Mouse (Mus musculus): ENCODE results near the gene Slc43a3.

Gene Slc43a3

DNA sequence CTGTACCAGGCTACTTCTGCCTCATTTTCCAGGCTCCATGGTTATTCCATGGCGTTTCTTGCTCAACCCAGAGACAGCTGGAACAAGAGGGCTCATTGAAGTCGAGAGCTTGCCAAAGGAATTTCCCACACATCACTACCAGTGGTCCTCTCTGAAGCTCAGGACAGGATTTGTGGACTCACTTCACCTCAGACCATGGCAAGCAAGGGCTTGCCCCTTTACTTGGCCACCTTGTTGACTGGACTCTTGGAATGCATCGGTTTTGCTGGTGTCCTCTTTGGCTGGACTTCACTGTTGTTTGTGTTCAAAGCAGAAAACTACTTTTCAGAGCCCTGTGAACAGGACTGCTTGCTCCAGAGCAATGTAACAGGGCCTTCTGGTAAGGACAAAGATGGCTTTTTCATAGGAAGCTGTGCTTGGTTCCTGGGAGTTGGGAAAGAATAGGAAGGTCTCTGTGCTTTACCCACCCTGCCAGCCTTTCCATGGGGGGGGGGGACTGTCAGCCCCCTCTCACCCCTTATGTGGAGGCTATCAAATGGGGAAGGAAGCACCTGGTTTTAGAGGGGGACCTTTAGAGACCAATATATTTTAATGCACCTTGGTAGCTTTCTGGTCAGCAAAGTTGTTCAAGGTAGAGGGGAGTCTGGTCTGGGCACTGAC is 1.2 kb downstream of the Slc43a3 start:
- no peak for DNase-seq (ENCODE audit: low read depth)

DNA sequence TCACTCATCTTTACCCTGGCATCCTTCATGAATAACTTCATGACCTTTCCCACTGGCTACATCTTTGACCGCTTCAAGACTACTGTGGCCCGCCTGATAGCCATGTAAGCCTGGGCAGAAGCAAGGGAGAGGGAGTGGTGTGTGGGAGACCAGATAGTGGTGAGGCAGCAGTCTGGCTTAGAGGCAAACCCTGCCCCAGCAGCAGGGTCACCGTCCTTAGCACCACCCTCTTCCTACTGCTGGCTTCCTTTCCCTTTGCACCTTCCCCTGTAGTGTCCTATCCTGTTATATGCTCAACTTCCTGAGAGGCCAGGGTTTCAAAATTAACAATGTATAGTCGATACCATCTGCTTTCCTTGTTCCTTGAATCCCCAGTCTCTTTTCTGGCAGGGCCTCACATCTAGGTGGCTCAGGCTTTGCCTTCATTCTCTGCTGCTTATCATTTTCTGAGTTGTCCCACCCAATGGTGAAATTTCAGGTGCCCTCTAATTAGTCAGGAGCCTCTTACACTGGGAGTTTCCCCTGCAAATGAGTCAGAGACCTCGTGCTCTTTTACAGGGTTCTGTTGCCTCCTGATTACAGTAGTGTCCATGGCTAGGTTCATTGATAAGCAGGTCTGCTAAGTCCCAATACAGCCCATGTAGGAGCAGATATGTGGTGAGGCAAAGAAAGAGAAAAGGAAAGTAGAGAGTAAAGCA is 2.0 kb downstream of the Slc43a3 start:
- peak; percentile 68 for DNase-seq (ENCODE audit: low read depth)

DNA sequence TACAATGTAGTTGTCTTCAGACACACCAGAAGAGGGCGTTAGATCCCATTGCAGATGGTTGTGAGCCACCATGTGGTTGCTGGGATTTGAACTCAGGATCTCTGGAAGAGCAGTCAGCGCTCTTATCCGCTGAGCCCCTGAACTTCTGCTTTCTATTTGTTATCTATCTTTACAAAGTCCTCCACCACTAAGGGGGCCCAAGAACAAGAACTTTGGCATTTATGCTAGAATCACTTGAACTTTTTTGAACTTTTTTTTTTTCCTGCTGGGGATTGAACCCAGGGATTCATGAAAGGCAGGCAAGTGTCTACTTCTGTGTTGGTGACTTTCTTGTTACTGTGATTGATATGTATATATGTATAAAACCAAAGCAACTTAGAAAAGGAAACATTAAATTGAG is 2.9 kb downstream of the Slc43a3 start:
- DNase-seq (ENCODE audit: low read depth) = no peak

DNA sequence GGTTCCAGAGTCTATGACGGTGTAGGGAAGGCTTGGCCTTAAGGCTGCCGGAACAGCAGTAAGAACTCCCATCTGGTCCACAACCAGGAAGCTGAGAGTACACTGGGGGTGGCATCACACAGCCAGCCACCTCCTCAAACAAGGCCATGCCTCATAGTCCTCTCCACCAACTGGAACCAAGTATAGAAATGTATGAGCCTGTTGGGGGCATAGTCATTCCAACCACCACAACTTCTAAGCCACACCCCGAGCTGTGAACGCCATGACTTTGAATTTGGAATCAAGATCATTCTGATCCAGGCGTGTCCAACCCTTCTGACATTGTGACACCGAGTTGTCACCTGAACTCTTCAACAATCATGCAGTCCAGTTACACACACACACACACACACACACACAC is 3.3 kb downstream of the Slc43a3 start:
- DNase-seq (ENCODE audit: low read depth) = no peak

DNA sequence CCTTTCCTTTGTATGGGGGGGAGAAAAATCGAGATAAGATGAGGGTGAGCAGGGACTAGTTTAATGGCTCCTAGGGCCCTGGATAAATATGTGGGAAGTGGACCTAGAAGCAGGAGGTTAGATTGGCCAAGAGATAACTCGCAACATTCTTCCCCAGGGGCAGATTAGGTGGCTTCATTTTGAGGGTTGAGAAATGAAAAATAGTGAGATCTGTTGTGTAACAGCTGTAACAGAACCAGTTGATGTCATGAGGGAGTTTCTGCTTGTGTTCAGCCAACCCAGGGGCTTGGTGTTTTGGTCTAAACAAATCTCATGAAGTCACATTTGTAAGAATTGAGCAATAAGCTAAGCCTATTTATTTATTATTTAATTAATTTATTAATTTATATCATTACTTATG is 5.0 kb downstream of the Slc43a3 start:
- DNase-seq (ENCODE audit: low read depth) = no peak

DNA sequence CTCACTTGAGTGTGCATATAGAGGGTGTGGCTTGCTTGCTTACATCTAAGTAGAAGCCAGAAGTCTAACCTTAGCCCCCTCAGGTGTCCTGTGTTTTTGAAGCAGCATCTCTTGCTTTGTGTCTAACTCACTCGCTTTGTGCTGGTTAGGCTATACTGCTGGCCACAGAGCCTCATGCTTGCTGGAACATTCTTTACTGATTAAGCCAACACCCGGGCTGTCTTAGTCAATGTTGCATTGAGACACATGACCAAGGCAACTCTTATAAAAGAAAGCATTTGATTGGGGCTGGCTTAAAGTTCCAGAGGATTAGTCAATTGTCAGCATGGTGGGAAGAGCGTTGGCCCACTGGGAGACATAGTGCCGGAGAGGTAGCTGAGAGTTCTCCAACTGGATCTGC is 5.4 kb downstream of the Slc43a3 start:
- DNase-seq (ENCODE audit: low read depth) = no peak

DNA sequence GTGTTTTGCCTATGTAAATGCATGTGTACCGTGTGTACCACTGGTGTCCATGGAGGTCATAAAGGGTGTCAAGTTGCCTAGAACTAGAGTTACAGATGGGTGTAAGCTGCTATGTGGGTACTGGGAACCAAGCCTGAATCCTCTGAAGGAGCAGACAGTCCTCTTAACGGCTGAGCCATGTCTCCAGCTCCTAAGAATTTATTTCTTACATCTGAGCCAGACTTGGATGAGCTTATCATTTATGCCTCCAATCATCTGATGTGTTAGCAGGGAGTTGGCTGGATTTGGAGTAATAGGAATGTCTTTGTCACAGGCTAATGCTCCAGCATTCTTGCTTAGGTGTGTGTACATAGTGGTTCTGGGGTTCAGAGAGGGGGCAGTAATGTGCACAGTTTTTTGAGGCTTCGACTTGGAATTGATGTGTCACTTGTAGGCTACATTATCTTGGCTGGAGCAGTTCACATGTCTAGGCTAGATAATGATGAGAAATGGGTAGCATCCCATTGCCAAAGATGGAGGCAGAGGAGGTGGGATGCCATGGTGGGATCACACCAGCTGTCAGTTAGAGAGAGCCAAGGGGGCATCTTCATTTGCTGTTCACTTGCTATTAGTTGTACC is 10.9 kb downstream of the Slc43a3 start:
- no peak for DNase-seq (ENCODE audit: low read depth)

DNA sequence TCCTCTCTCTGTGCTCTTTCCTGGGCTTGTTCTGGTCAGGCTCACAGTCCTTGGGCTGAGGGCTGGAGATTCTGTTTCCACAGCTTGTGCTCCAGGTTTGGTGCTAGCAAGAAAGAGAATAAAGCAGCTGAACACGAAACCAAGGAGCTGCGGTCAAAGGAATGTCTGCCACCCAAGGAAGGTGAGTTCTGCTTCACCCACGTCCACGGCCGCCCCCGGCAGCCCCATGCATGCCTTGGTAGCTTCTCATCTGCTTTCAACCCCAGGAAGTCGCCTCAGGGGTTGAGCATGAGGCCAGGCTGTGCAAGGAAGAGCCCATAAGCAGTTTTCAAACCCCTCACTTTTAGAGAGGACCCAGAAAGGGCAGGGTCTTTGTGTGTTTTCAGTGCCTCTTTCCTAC is 11.9 kb downstream of the Slc43a3 start:
- DNase-seq (ENCODE audit: low read depth) = no peak

DNA sequence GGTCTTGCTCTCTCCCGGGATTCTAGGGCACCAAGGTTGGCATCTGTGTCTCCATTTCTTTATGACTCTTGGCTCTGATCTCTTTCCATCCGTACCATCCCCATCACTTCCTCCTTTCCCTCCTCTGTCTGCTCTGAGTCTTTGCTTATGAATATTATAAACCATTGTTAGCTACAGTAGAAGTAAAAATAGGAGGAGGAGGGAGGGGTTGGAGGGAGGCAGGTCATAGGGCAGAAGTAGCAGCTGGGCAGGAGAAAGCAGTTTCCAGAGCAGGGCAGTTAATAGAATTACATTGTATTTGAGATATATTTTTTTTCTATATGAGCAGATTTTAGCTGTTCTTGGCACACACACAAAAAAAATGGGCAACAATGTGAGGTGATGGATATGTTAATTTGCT is 12.3 kb downstream of the Slc43a3 start:
- no peak for DNase-seq (ENCODE audit: low read depth)

DNA sequence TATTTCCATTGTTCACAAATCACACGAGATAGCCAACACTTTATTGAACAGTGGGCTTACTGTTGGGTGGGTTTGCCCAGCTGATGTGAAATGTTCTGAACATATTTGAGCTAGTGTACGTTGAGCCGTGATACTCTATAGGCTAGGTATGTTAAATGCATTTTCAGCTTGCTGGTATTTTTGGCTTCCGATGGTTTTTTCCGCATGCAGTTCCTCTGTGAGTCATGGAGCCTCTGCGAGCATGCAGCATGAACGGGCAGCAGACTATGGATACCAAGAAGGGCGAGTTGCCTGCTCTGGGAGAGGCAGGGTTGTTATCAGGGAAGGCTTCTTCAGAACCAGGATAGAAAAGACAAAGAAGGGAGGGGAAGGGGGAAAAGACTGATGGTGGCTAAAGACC is 14.6 kb downstream of the Slc43a3 start:
- no peak for DNase-seq (ENCODE audit: low read depth)

DNA sequence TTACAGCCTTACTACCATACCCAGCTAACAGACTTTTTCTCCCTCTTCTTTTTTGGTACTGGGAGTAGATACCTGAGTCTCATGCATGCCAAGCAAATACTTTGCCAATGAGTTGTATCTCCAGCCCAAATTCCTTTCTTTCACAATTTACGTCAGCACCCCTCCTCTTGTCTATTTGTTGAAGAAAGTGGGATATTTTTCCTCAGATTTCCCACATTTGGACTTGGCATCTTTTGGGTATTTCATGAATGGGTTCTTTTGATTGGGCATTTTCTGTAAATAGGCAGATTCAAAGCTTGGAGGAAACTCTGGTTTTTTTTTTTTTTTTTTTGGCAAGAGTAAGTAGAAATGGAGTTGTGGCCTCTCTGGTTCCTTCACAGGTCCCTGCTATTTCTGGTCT is 15.9 kb downstream of the Slc43a3 start:
- no peak for DNase-seq (ENCODE audit: low read depth)

DNA sequence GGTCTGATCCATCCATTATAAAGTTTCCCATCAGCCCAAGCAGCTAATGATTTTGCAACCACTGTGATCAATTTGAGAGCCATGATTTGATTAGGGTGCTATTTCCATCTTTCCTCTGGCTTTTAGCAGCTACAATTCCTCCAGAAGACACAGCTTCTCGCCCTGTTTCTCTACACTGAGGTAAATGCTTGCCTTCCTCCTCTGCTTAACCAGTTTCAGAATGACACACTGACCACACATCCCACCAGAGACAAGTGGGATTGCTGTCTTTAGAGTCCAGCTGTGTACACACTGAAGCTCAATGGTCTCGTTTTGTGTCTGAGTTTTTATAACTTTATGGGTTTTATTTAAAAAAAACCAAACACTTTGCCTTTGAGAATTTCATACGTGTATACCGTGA is 16.3 kb downstream of the Slc43a3 start:
- no peak for DNase-seq (ENCODE audit: low read depth)

DNA sequence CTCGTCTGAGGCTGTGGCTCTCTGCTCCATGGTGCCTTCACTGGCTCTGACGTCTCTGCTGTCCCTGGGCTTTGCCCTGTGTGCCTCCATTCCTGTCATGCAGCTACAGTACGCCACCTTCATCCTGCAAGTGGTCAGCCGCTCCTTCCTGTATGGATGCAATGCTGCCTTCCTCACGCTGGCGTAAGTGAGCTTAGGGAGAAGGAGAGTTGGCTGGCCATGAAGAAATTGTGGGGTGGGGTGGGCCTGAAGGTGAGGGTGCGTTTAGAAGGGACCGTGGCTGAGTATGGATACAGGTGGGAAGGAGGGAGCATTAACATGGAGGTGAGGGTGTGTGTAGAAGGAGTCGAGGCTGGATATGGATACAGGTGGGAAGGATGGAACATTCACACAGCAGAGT is 19.1 kb downstream of the Slc43a3 start:
- DNase-seq (ENCODE audit: low read depth) = no peak

DNA sequence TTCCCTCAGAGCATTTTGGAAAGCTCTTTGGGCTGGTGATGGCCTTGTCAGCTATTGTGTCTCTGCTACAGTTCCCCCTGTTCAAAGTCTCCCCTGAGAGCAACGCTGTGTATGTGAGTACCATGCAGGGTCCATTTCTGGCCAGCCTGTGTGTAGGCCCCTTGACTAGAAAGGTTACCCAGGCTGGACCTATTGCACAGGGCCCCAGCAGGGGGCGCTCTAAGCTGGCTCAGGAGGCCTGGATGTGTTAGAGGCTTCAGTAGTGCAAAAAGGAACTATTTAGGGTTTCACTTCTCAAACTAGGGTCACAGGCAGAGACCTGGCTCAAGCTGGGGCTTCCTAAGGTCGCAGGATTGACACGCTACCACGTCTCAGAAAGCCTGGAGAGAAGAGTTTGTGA is 19.9 kb downstream of the Slc43a3 start:
- peak; percentile 56 for DNase-seq (ENCODE audit: low read depth)

DNA sequence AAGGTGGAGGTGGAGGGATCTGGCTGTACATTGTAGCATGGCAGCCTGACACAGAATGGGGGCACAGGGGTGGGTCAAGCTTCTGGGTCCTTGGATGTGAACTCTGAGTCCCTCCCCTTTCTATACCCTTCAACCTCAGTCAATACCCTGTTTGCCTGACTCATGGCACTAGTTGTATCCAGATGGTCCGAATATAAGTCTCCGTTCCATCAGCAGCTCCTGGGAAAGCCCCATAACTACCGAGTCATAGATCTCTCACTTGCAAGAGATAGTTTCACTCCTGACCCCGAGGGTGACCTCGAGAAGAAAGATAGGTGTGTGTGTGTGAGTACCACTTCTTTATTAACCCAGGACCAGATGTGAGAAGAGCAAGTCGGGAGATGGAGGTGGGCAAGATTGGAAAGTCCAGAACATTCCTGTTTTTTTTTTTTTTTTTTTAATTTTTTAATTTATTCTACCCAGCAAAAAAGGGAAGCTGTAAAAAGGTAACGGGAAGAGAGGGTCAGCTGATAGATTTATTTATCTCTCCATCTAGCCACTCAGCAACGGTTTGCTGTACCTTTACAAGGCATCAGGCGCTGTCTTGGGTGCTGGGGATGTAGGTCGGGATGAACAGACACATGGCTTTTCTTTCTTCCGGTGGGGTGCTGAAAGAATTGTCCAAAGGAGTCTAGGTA is 22.3 kb downstream of the Slc43a3 start:
- DNase-seq (ENCODE audit: low read depth) = no peak

DNA sequence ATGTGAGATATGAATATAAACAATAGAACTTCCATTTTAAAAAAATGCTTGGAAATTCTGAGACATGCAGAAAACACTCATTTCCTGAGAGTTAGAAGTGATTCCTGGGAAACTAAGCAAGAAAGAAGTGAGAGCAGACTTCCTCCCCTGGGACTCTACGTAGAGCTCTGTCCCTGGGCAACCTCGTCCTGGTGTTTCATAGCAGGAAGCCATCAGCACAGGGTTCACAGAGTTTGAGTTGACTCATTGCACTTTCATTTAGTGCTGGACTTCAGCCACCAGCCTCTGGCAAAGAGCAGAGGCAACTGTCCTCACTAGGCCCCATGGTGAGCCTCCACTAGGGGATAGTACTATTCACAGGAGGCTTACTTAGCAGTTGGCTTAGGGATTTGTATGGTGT is 24.9 kb downstream of the Slc43a3 start:
- DNase-seq (ENCODE audit: low read depth) = no peak

DNA sequence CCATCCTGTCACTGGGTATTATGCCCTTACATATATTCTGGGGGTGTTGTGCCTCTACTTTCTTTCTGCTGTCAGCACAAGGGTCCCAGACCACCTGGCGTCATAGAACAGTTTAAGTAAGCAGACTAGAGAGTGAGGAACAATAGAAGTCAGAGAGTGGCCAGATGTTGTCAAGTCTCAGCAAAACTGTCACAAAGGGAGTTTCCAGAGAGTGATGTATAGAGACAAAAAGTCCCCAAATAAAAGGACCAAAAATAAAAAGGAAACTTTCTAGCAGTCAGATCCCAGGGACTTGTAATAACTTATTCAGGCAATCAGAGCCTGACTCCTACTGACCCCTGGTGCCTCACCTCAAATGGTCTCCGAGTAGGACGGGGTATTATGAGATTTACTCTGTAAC is 25.5 kb downstream of the Slc43a3 start:
- DNase-seq (ENCODE audit: low read depth) = no peak

DNA sequence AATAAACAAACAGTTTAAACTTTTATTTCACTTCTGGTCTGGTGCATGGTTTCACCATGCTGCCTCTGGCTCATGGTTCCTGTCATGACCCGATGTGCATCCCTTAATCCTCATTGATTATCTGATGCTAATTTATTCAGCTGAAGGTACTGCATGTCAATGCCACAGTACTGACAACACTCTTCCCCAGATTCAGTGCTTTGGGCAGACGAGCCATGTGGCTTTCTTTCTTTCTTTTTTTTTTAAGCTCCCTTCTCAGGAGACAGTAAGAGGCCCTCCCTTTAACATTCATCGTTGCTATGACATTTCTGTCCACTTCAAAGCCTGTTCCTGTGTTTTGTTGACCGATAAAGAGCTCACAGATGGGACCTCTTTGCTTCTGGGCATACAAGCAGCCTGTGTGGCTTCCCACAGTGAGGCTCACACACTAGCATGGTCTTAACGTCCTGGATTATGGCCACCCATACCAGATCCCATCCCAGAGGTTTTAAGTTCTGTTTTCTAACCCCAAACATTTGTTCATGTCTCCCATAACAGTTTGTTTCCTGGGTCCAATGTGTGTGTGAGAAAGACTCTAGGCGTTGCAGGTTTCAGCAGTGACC is 26.6 kb downstream of the Slc43a3 start:
- no peak for DNase-seq (ENCODE audit: low read depth)

DNA sequence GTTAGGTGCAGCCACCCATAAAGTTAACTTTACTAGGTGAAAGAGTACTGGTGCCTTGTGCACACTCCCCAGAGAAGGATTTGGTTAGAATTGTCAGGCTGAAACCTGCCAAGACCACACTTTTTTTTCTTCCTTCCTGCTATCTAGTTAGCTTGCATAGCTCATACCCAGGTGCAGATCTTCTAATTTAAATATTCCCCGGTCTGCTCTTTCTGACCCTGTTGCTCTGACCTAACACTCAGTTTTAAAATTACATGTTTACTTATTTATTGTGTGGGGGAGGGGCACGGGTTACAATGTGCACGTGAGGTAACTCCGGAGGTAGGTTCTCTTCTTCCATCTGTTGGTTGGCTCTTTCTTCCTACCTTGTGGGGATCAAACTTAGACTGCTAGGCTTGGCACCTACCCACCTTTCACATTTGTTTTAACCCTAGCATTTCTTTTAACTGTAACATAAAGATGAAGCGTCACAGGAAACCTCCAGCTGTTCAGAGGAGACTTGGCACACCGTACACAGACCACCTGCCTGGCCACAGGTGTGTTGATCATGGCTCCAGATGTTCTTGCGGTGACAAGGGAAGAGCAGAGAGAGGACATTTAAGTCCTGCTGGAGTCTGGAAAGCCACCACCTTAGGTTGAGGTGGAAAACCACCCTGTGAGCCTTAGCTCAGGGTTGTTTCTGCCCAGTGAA is 27.9 kb downstream of the Slc43a3 start:
- DNase-seq (ENCODE audit: low read depth) = no peak

DNA sequence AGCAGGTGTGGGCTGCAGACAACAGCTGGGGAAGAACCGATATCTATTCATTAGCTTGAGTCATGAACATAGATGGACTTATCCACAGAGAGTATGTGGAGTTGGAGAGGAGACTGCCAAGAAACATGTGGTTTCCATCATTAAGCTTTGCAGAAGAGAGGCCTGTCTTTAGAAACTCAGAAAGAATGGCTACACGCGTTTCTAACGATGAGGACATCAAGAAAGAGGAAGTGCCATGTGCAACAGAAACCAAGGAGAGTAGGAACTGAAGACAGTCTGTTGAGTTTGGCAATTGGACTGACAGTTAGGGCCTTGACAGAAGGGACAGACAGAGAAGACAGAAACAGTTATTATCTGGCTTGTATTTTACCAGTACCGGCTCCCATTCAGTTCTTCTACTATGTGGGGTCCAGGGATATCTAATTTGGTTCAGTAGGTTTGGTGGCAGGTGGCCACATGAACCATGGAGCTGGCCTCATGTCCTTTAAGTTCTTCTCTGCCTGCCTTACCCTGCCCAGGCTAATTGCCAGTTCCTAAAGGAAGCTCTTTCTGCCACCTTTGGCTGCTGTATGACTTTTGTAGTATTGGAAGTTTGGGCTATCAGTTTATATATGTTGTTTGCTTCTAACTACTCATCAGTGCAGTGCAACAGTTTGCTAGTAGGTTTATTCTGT is 31.1 kb downstream of the Slc43a3 start:
- peak; percentile 25 for DNase-seq (ENCODE audit: low read depth)

DNA sequence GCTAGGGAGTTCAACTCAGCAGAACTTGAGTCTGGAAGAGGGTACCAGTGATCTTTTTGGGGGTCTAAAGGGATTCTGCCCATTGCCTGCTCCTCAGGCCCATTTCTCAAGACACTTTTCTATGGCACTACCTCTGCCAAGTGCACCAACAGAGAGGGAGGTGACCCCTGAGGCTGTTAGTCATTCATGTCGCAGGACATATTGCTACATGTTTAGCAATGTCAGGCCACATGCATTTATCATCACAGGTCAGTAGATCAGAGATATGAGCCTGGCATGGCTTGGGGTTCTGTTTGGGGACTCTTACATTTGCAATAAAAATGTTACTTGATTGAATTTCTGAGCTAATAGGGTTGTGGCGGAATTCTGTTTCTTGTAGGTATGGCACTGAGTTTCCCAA is 39.2 kb downstream of the Slc43a3 start:
- no peak for DNase-seq (ENCODE audit: low read depth)

DNA sequence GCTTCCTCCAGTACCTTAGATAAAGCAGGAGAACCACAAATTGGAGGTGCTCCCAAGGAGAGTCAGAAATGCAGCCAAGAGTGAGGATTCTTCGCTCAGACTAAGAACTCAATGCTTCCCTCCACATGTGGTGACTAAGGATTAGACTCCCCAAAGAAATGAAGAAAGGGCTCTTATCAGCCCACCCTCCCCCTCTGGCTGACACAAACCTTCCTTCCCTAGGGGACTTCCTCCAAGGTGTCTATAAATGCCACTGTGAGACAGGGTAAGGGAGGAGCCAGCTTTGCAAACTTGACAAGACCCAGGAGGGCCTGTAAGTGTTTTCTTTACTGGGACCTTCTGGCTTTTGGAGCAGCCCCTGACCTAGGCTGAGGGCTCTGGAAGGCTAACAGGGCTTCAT is 43.8 kb downstream of the Slc43a3 start, which contains the start of gene Prg2:
Prg2 (plus strand) TSS at position 274 of the 400 bp plus-strand sequence.
- DNase-seq (ENCODE audit: low read depth) = no peak

Measured in c-Kit-positive CD71-negative TER-119-negative erythroid progenitor cells, embryonic 14.5 days (primary cell).